Mouse (Mus musculus) G1E (cell line): ENCODE measurements around the gene Gm28374. TPM values are rescaled to one million over a fixed set of nuclear protein-coding genes. Genes with fewer than 3 reads are reported as not detected.

Source experiments
- ATAC-seq: 2 replicates; pipeline ENCODE4 v1.8.0; 2016; ENCODE audit warnings: mild to moderate bottlenecking; ENCODE audit not compliant: insufficient number of reproducible peaks, poor library complexity, low FRiP score, severe bottlenecking; ENCODE audit errors: extremely low read depth
- DNase-seq: peaks from one replicate; pipeline ENCODE4 v3.0.0; 2012; ENCODE audit warnings: low spot score
- H3K27me3 ChIP-seq: 2 replicates; pipeline ENCODE4 v1.6.1; 2012; ENCODE audit warnings: mild to moderate bottlenecking, low read length, inconsistent platforms; ENCODE audit not compliant: insufficient read depth
- H3K36me3 ChIP-seq: replicated peaks from 2 replicates; pipeline ENCODE3; 2012; ENCODE audit warnings: mild to moderate bottlenecking, inconsistent platforms
- H3K4me1 ChIP-seq: 2 replicates; pipeline ENCODE4 v1.6.1; 2012; ENCODE audit warnings: low read depth, low read length, inconsistent platforms, mixed read lengths; ENCODE audit not compliant: insufficient read depth
- H3K4me3 ChIP-seq: 2 replicates; pipeline ENCODE4 v1.5.1; 2012; ENCODE audit warnings: low read depth, mild to moderate bottlenecking, inconsistent platforms, low read length, moderate library complexity, mixed read lengths
- H3K9me3 ChIP-seq: replicated peaks from 2 replicates; pipeline ENCODE4 v1.6.1; 2012; ENCODE audit warnings: inconsistent platforms
- CTCF ChIP-seq: IDR thresholded peaks from 2 replicates; pipeline ENCODE4 v1.5.1; 2012; ENCODE audit warnings: low read depth, low read length, inconsistent platforms, mixed read lengths
- GATA1 ChIP-seq: IDR thresholded peaks from 2 replicates; pipeline ENCODE4 v1.6.1; 2012; ENCODE audit warnings: borderline replicate concordance, low read length, inconsistent platforms, mixed read lengths
- GATA2 ChIP-seq: IDR thresholded peaks from 2 replicates; pipeline ENCODE4 v1.6.1; 2012; ENCODE audit warnings: low read depth, low read length, inconsistent platforms, borderline replicate concordance
- POLR2AphosphoS5 ChIP-seq: IDR thresholded peaks from 2 replicates; pipeline ENCODE4 v1.6.1; 2012; ENCODE audit warnings: low read depth, low read length, inconsistent platforms; ENCODE audit not compliant: insufficient replicate concordance
- TAL1 ChIP-seq: conservative IDR thresholded peaks from 2 replicates; pipeline ENCODE4 v1.6.1; 2012; ENCODE audit warnings: low read depth, low read length, inconsistent platforms, mixed read lengths
- polyA plus RNA-seq: library from polyadenylated mRNA; stranded (reverse); fragments of >175 nt; gene quantifications from 2 replicates; pipeline ENCODE4 v1.2.3, GENCODE M21; 2012
- total RNA-seq, 2 experiments: library from RNA; stranded (forward) in 1 of 2; stranded (reverse) in 1 of 2; fragments of 200-1000 nt in 1 of 2; fragments of >200 nt in 1 of 2; fragmentation: Nextera tagmentation in 1 of 2; gene quantifications; 2 replicates each; pipeline ENCODE4 v1.2.3; 2014 to 2017

Gm28374 gene
- total and polyA plus RNA-seq, 3 experiments = 0.75 to 0.98 TPM; not detected in 1

GRCm38 (mm10) chr19:6066571-6066970 is 15.5 kb downstream of the Gm28374 start:
- Histone ChIP-seq H3K4me3 (peak overlapping the region; percentile 76), H3K9me3 (no peaks in the 10 kb centered on the region), H3K4me1 (peaks cover 67% of the 10 kb centered on the region), H3K36me3 (peaks cover 77% of the 10 kb centered on the region), H3K27me3 (no peaks in the 10 kb centered on the region)
- no peak for ATAC-seq
- DNase-seq = no peak
- no peak for TF ChIP-seq POLR2AphosphoS5
- no peak for TF ChIP-seq GATA1
- TF ChIP-seq TAL1 = no peak
- no peak for TF ChIP-seq CTCF
- TF ChIP-seq GATA2 = no peak

GRCm38 (mm10) chr19:6063081-6063480 is 19.0 kb downstream of the Gm28374 start:
- Histone ChIP-seq H3K9me3 (no peaks in the 10 kb centered on the region), H3K4me1 (peaks cover 68% of the 10 kb centered on the region), H3K27me3 (no peaks in the 10 kb centered on the region), H3K4me3 (peak overlapping the region; percentile 99; the same call in 1 of the 2 replicates), H3K36me3 (peaks cover 66% of the 10 kb centered on the region)
- DNase-seq (no peak), ATAC-seq (no peak)
- TF ChIP-seq POLR2AphosphoS5 = no peak
- no peak for TF ChIP-seq GATA1
- TF ChIP-seq CTCF = no peak
- no peak for TF ChIP-seq TAL1
- no peak for TF ChIP-seq GATA2

GRCm38 (mm10) chr19:6062418-6062817 is 19.6 kb downstream of the Gm28374 start:
- H3K4me3 ChIP-seq = peak overlapping the region; percentile 99
- no peak for ATAC-seq
- H3K9me3 ChIP-seq = no peaks in the 10 kb centered on the region
- peaks cover 64% of the 10 kb centered on the region for H3K36me3 ChIP-seq
- TF ChIP-seq POLR2AphosphoS5 (no peak; the same call in 1 of the 2 replicates), TAL1 (no peak), CTCF (no peak), GATA2 (no peak), GATA1 (no peak)
- peaks cover 63% of the 10 kb centered on the region for H3K4me1 ChIP-seq
- DNase-seq = no peak
- H3K27me3 ChIP-seq = no peaks in the 10 kb centered on the region

- H3K9me3 ChIP-seq = no peaks in the 10 kb centered on the region
- peak; percentile 70 for DNase-seq
- no peak for TF ChIP-seq CTCF
- TF ChIP-seq GATA2 = no peak
- no peak for TF ChIP-seq POLR2AphosphoS5
- no peak for TF ChIP-seq TAL1
- TF ChIP-seq GATA1 = no peak
- H3K36me3 ChIP-seq = peaks cover 64% of the 10 kb centered on the region
- ATAC-seq = peak; percentile 41; the same call in 1 of the 2 replicates
- H3K4me3 ChIP-seq = peak overlapping the region; percentile 99
- H3K27me3 ChIP-seq = no peaks in the 10 kb centered on the region
- peaks cover 57% of the 10 kb centered on the region for H3K4me1 ChIP-seq
These were observed 20.3 kb downstream of the Gm28374 start for GRCm38 (mm10) chr19:6061641-6062302.

- peaks cover 57% of the 10 kb centered on the region for H3K4me1 ChIP-seq
These were observed 21.0 kb downstream of the Gm28374 start, which contains the start of gene Znhit2 for GRCm38 (mm10) chr19:6061021-6061533. Gene Znhit2 (plus strand): TSS chr19:6061192.

GRCm38 (mm10) chr19:6058966-6059365 is 23.1 kb downstream of the Gm28374 start:
- DNase-seq (no peak), ATAC-seq (no peak)
- H3K9me3 ChIP-seq = no peaks in the 10 kb centered on the region
- TF ChIP-seq GATA1 (no peak), CTCF (no peak), POLR2AphosphoS5 (no peak), TAL1 (no peak), GATA2 (no peak)
- peaks cover 70% of the 10 kb centered on the region for H3K4me1 ChIP-seq
- peak overlapping the region; percentile 97 for H3K4me3 ChIP-seq
- H3K36me3 ChIP-seq = peaks cover 75% of the 10 kb centered on the region
- no peaks in the 10 kb centered on the region for H3K27me3 ChIP-seq

More at GRCm38 (mm10) chr19:6061021-6061533, 21.0 kb downstream of the Gm28374 start, which contains the start of gene Znhit2:
- Histone ChIP-seq H3K9me3 (no peaks in the 10 kb centered on the region), H3K4me3 (peak within 1 kb of the TSS; percentile 99), H3K27me3 (no peaks in the 10 kb centered on the region), H3K36me3 (peaks cover 67% of the 10 kb centered on the region)
- ATAC-seq = peak; percentile 69
- DNase-seq = peak; percentile 81
- TF ChIP-seq GATA1 (no peak), TAL1 (no peak), CTCF (no peak), POLR2AphosphoS5 (0 out of 2 replicates have a peak, but pooled peaks have one; percentile 20), GATA2 (no peak)
